Mouse (Mus musculus) liver, embryonic 11.5 days (tissue): Measurements from ENCODE around the gene Zswim1. TPM values are rescaled to one million over a fixed set of nuclear protein-coding genes. Genes with fewer than 3 reads are reported as not detected.

Source experiments
- ATAC-seq: fragments of 200-750 bp; cut with Nextera tagmentation; replicated peaks from 2 replicates; pipeline ENCODE4 v1.8.0; 2017; ENCODE audit warnings: moderate number of reproducible peaks, mild to moderate bottlenecking, moderate TSS enrichment, moderate library complexity; ENCODE audit not compliant: low FRiP score
- DNase-seq: peaks from one replicate; pipeline ENCODE4 v3.0.0-alpha.2; 2017; ENCODE audit warnings: low spot score
- H3K27ac ChIP-seq: fragments of 300-500 bp; sonication (generic); 2 replicates; pipeline ENCODE4 v1.5.1; 2014; ENCODE audit warnings: mild to moderate bottlenecking, low read depth, low read length, control low read depth
- H3K27me3 ChIP-seq: fragments of 300-500 bp; sonication (generic); replicated peaks from 2 replicates; pipeline ENCODE4 v1.6.1; 2014; ENCODE audit warnings: low read length, mixed read lengths; ENCODE audit not compliant: control insufficient read depth, insufficient read depth
- H3K36me3 ChIP-seq: fragments of 300-500 bp; sonication (generic); 2 replicates; pipeline ENCODE4 v1.6.1; 2014; ENCODE audit warnings: mild to moderate bottlenecking, low read length, moderate library complexity, mixed read lengths; ENCODE audit not compliant: control insufficient read depth, insufficient read depth
- H3K4me1 ChIP-seq: fragments of 300-500 bp; sonication (generic); replicated peaks from 2 replicates; pipeline ENCODE4 v1.6.1; 2014; ENCODE audit warnings: low read length, mixed read lengths; ENCODE audit not compliant: control insufficient read depth, insufficient read depth
- H3K4me2 ChIP-seq: fragments of 300-500 bp; sonication (generic); 2 replicates; pipeline ENCODE4 v1.6.1; 2014; ENCODE audit warnings: mild to moderate bottlenecking, control low read depth, moderate library complexity
- H3K4me3 ChIP-seq: fragments of 300-500 bp; sonication (generic); 2 replicates; pipeline ENCODE4 v1.5.1; 2014; ENCODE audit warnings: low read depth, low read length, control low read depth
- H3K9ac ChIP-seq: fragments of 300-500 bp; sonication (generic); 2 replicates; pipeline ENCODE4 v1.6.1; 2014; ENCODE audit warnings: low read depth, low read length, control low read depth
- H3K9me3 ChIP-seq: fragments of 300-500 bp; sonication (generic); 2 replicates; pipeline ENCODE4 v1.6.1; 2016; ENCODE audit warnings: low read length, inconsistent platforms, mixed read lengths; ENCODE audit not compliant: control insufficient read depth
- WGBS: fragments of 180-500 bp; shearing (Covaris S2); extraction: QIAGEN DNeasy Blood & Tissue Kit; methylation state at CpG from one replicate; pipeline ENCODE4 v1.1.7; 2014; 5-methylcytosine and 5-hydroxymethylcytosine counted together
- polyA plus RNA-seq: library from polyadenylated mRNA; unstranded; fragments of >200 nt; fragmentation: Nextera tagmentation; extraction: Ambion mirVana; gene quantifications from 2 replicates; pipeline ENCODE4 v1.2.1, GENCODE M21; 2014

The Zswim1 gene
- 13.7 and 15.6 TPM in 2 replicates for polyA plus RNA-seq

DNA sequence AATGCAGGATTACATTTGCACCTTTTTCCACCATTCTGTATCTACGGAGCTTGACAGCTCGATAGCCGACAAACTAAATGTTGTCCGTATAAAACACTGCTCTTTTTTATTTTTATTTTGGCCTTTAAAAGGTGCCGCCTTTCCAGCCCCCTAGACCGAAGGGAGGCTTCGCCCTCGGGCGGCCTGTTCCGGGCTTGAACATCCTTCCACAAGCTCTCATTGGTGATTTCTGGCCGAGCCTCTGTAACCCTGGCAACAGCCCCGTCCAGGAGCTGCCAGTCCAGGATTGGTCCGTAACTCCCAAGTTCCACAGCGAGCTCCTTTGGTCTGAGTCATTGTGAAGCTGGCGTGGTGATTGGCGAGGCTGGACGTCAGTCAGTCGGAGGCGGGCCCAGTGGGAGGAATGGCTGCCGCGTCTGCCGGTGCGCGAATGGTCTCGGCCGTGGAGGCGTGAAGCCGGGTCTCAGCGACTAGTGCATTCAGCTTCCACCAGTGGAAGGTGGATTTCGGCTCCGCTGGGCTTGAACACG lies at the start of gene Zswim1:
Gene Zswim1 (plus strand): TSS at position 51 of the 530 bp plus-strand sequence.
- WGBS, result 2% methylated on average over 32 of the region's 32 CpGs
- DNase-seq (peak; percentile 99), ATAC-seq (peak; percentile 99)
- H3K4me2 ChIP-seq, result peak within 1 kb of the TSS; percentile 79
- H3K4me3 ChIP-seq, result peak within 1 kb of the TSS; percentile 77
- peak within 1 kb of the TSS; percentile 75 for H3K9ac ChIP-seq
- H3K4me1 ChIP-seq, result peaks cover 8% of the 10 kb centered on the region
- peaks cover 16% of the 10 kb centered on the region for H3K36me3 ChIP-seq
- no peaks in the 10 kb centered on the region for H3K27me3 ChIP-seq
- H3K27ac ChIP-seq, result peak within 1 kb of the TSS; percentile 57; the same call in 1 of the 2 replicates
- H3K9me3 ChIP-seq, result no peaks in the 10 kb centered on the region

DNA sequence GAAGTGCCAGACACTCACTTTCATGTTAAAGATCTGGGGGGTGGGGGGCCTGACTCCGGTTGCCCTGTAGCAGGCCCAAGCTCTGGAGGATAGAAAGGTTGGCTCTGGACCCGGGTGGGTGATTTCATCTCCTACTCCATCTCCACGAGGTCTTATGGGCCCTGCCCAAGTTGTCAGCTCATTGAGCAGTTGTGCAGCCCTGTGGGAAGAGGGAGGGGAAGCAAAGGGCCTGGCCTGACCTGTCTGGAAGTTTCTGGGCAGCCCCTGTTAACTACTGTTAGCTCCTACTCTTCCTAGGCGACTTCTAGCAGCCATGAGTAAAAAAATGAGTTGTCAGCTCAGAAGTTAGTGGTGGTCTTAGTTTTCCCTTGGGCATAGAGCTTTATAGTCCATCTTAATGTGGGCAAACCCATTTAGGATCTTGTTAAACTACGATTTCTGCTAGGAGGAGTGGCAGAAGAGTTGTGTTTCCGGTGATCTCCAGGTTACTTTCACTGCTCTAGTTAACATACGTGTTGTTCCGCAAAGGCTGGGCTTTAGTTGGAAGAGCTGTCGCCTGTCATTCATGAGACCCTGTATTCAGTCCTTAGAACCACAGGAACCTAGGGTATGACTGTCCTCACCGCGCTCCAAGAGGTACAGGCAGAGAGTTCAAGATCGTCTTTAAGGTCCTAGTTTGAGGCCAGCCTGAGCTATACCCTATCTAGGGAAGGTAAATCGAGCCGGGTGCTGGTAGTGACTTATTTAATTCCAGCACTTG lies 49.1 kb upstream of the Zswim1 start:
- no peak overlapping the region for H3K9ac ChIP-seq
- peak overlapping the region; percentile 32 for H3K4me2 ChIP-seq
- H3K36me3 ChIP-seq, result peaks cover 19% of the 10 kb centered on the region

DNA sequence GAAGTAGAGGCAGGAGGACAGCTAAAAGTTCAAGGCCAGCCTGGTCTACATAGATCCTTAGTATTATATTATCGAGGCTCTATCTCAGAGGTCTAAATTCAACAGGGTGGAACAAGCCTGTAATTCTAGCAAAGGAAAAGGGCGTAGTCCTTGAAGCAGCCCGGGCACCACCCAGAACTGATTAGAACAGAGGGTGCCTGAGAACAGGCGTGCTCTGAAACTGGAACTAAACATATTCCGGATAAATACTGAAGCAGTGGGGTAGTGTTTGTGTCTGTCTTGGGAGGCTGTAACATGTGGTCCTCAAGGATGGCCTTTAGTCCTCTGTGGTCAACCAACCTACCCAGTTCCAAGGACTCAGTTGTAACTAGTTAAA lies 48.5 kb upstream of the Zswim1 start:
- Histone ChIP-seq H3K4me3 (no peak overlapping the region), H3K9ac (no peak overlapping the region), H3K36me3 (peaks cover 19% of the 10 kb centered on the region), H3K9me3 (no peaks in the 10 kb centered on the region), H3K27ac (peak overlapping the region; percentile 71; the same call in 1 of the 2 replicates), H3K4me2 (peak overlapping the region; percentile 47), H3K27me3 (peaks cover 24% of the 10 kb centered on the region), H3K4me1 (peaks cover 27% of the 10 kb centered on the region)
- WGBS, result 52% methylated on average over 5 of the region's 5 CpGs
- DNase-seq (no peak), ATAC-seq (peak; percentile 66)

More for the DNA sequence above, 49.1 kb upstream of the Zswim1 start:
- DNase-seq, result no peak
- no peak for ATAC-seq
- Histone ChIP-seq H3K9me3 (no peaks in the 10 kb centered on the region), H3K4me3 (no peak overlapping the region), H3K27ac (peak overlapping the region; percentile 71), H3K4me1 (peaks cover 27% of the 10 kb centered on the region), H3K27me3 (peaks cover 22% of the 10 kb centered on the region)
- 71% methylated on average over 14 of the region's 14 CpGs for WGBS

DNA sequence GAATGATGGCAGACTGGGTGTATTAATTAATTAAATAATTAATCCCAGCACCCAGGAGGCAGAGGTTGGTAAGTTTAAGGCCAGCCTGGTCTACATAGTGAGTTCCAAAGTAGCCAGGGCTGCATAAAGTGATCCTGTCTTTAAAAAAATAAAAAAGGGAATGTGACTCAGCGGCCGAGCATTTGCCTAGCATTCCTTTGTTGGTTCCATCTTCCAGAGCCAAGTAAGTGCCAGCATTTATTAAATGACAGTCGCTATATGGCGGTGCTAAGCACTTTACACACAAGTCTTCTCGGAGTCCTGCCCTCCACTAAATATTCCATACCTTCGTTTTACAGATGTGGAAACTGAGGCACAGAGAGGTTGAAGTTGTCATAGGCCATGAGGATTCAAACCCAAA lies 46.4 kb upstream of the Zswim1 start:
- Histone ChIP-seq H3K27me3 (peaks cover 24% of the 10 kb centered on the region), H3K27ac (no peak overlapping the region), H3K36me3 (peaks cover 16% of the 10 kb centered on the region), H3K9ac (no peak overlapping the region), H3K4me1 (peaks cover 22% of the 10 kb centered on the region), H3K4me3 (no peak overlapping the region), H3K4me2 (no peak overlapping the region), H3K9me3 (no peaks in the 10 kb centered on the region)
- ATAC-seq, result no peak
- no peak for DNase-seq
- 83% methylated on average over 6 of the region's 6 CpGs for WGBS

DNA sequence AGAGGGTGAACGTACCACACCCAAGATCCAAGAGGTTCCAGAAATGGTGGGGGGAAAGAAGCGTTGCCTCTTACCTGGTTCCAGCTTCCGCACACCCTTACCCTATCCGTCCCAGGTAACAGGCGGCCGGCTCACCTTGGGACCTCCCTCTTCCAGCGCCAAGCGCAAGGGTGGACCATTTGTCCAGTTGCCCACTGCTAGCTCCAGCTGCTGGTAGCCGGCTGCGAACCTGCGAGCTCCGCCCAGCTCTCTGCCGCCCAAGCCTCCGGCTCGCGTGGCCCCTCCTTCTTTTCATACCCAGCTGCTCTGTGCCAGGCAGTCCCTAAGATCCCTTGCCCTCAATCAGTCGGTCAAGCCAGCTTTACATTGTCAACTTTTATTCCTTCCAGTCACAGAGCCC lies 45.7 kb upstream of the Zswim1 start:
- H3K4me3 ChIP-seq, result no peak overlapping the region
- H3K27me3 ChIP-seq, result peaks cover 24% of the 10 kb centered on the region
- peaks cover 16% of the 10 kb centered on the region for H3K4me1 ChIP-seq
- H3K27ac ChIP-seq, result no peak overlapping the region
- peaks cover 10% of the 10 kb centered on the region for H3K36me3 ChIP-seq
- no peaks in the 10 kb centered on the region for H3K9me3 ChIP-seq
- ATAC-seq (no peak), DNase-seq (no peak)
- 52% methylated on average over 17 of the region's 17 CpGs for WGBS
- H3K4me2 ChIP-seq, result no peak overlapping the region
- H3K9ac ChIP-seq, result no peak overlapping the region

DNA sequence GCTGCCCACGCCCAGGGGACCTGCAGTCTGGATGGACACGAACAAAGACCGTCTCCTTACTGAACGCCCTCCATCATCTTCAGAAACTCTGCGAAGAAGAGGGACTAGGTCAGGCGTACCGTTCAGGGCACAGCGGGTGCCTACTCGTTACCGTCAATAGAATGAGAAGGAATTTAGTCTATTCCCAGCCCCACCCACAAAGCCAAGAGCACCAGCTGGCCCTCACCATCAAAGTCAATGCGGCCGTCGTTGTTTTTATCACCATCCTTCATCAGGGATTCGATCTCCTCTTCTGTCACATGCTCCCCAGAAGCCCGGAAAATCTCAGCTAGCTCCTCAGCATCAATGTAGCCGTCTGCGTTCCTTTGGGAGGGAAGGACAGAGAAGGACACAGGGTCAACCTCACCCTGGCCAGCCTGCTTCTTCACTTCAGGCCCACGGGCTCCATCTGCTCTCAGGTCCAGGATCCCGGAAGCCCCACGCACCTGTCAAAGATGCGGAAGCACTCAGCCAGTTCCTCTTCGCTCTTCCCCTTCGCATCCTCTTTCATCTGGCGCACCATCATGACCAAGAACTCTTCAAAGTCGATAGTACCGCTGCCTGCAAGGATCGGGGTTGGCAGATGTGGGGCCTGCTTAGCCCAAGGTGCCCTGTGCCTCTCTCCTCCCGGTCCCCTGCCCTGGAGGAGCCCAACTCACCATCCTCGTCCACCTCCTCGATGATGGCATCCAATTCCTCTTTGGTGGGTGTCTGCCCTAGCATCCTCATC lies 45.1 kb upstream of the Zswim1 start:
- Histone ChIP-seq H3K9me3 (no peaks in the 10 kb centered on the region), H3K27ac (no peak overlapping the region), H3K36me3 (peaks cover 4% of the 10 kb centered on the region; the same call in 1 of the 2 replicates), H3K27me3 (peaks cover 24% of the 10 kb centered on the region), H3K4me3 (no peak overlapping the region), H3K4me1 (peaks cover 10% of the 10 kb centered on the region), H3K9ac (no peak overlapping the region), H3K4me2 (no peak overlapping the region)
- ATAC-seq, result no peak
- 77% methylated on average over 30 of the region's 30 CpGs for WGBS
- no peak for DNase-seq

DNA sequence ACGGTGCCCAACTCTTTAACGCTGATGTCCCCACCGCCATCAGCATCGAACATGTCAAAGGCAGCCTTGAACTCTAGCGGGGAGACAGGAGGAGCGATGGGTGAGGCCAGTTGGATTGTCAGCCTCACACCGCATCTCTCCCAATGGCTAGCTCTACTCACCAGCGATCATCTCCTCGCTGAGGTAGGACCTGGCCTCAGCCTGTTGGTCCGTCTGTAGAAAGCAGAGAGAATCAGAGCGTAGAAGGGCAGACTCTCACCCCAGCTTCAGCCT lies 44.5 kb upstream of the Zswim1 start:
- 88% methylated on average over 11 of the region's 11 CpGs for WGBS
- Histone ChIP-seq H3K4me3 (no peak overlapping the region), H3K4me2 (no peak overlapping the region), H3K9ac (no peak overlapping the region), H3K27me3 (peaks cover 24% of the 10 kb centered on the region), H3K27ac (no peak overlapping the region), H3K4me1 (peaks cover 8% of the 10 kb centered on the region), H3K36me3 (0 out of 2 replicates have a peak, but pooled peaks cover 4% of the 10 kb centered on the region), H3K9me3 (no peaks in the 10 kb centered on the region)
- DNase-seq (no peak), ATAC-seq (no peak)

DNA sequence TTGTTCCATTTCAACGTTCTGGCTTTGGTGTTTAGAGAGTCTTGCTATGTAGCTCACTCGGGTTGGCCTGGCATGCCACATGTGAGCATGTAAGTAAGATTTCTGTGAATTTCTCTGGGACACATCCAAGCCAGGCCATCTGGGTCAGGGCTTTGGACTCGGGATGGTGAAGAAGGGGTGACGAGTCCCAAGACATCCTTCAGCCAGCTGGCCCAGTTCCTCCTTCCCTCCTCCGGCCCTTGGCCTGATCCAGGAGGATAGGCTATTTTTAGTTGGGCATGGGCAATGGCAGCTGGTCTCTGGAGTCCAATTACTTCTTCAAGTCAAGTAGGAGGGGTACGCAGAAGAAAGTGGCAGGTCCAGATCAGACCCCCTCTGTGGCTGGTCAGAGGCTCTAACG lies 43.7 kb upstream of the Zswim1 start:
- no peaks in the 10 kb centered on the region; the same call in 1 of the 2 replicates for H3K4me1 ChIP-seq
- ATAC-seq, result no peak
- H3K27me3 ChIP-seq, result peaks cover 24% of the 10 kb centered on the region
- H3K4me2 ChIP-seq, result no peak overlapping the region
- H3K9me3 ChIP-seq, result no peaks in the 10 kb centered on the region
- H3K36me3 ChIP-seq, result no peaks in the 10 kb centered on the region
- H3K27ac ChIP-seq, result no peak overlapping the region
- WGBS, result 72% methylated on average over 7 of the region's 7 CpGs
- H3K9ac ChIP-seq, result no peak overlapping the region
- no peak overlapping the region for H3K4me3 ChIP-seq
- no peak for DNase-seq
